Mouse (Mus musculus) layer of hippocampus, adult 2 months (tissue): ENCODE measurements around the gene Ppil6. TPM values are rescaled to one million over a fixed set of nuclear protein-coding genes. Genes with fewer than 3 reads are reported as not detected.

Experiments
- DNase-seq, 2 experiments: peaks; one replicate each; pipeline ENCODE4 v3.0.0; 2022; ENCODE audit warnings: low spot score in 2 of 2
- H3K27ac ChIP-seq: fragments of 200-600 bp; 2 replicates; pipeline ENCODE4 v1.8.1; 2022
- H3K4me3 ChIP-seq: fragments of 200-600 bp; 2 replicates; pipeline ENCODE4 v1.8.1; 2022; ENCODE audit warnings: mild to moderate bottlenecking
- CTCF ChIP-seq: fragments of 200-600 bp; conservative IDR thresholded peaks from 2 replicates; pipeline ENCODE4 v1.8.1; 2022; ENCODE audit warnings: antibody characterized with exemption, mild to moderate bottlenecking, moderate library complexity
- long read RNA-seq, 2 experiments: library from polyadenylated mRNA; stranded (forward); transcript quantifications; one replicate each; pipeline ENCODE4 v2.0.0; 2021; ENCODE audit warnings: borderline mapping rate in 2 of 2
- total RNA-seq, 2 experiments: library from RNA; stranded (reverse); gene quantifications; 2 replicates each; pipeline ENCODE4 v1.2.3; 2021

Ppil6 gene
- 1 to 10 TPM; 7.8 to 9.7 TPM for total RNA-seq
- long read RNA-seq, experiment 1, partial matches to known transcripts = 2 of 4 reads
- long read RNA-seq, experiment 1, other reads (novel, unspliced or antisense) = 2 of 4 reads
- long read RNA-seq, experiment 2, partial matches to known transcripts = 1 of 5 reads
- long read RNA-seq, experiment 2, other reads (novel, unspliced or antisense) = 3 of 5 reads

DNA sequence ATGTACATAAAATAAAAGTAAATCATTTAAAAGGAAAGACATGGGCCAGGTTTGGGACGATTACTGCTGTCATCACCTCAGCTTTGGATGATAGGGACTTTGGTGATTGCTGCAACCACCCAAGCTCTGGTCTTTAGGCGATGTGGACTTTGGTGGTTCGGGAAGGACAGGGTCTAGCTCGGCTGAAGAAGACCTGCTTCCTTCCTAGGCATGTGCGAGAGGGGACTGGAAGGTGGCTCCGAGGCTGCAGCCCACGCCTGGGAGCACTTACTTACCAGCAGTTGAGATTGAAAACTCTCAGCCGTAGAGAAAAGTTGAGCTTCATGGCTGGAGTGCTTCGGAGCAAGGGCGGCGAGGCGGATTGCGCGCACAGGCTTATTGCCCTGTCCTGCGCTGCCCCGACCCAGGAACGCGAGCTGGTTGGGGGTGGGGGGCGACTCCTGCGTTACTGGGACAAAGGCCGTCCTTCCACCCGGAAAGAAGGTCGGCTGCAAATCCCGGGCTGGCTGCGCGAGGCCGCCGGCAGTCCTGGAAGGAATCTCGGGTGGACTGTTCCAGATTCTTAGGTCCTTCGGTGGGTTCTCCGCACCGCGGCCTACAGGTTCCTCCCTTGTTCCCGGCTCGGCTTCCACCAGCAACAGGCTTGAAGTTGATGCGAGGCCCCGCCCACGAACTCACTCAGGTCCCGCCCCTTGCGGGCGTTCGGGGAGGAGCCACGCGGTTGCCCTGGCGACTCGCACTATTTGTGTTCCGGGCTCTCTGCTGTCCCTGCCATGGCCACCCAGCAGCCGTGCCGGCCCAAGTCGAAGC lies at the start of gene Ppil6, which contains the start of gene Smpd2:
TSS of gene Ppil6 (plus strand) at position 732 of the 810 bp plus-strand sequence.
TSS of gene Smpd2 (minus strand) at position 662 of the 810 bp plus-strand sequence.
- peak; percentile 93 for DNase-seq
- peak within 1 kb of the TSS; percentile 89 for H3K27ac ChIP-seq
- peak within 1 kb of the TSS; percentile 95 for H3K4me3 ChIP-seq
- TF ChIP-seq CTCF = peak; percentile 41

- no peak for DNase-seq
- Histone ChIP-seq H3K4me3 (no peak overlapping the region), H3K27ac (no peak overlapping the region)
- no peak for TF ChIP-seq CTCF
Observed at GRCm38 (mm10) chr10:41448216-41448615, 42.0 kb upstream of the Ppil6 start.

GRCm38 (mm10) chr10:41449684-41450083 lies 40.6 kb upstream of the Ppil6 start:
- Histone ChIP-seq H3K4me3 (peak overlapping the region; percentile 84), H3K27ac (peak overlapping the region; percentile 93)
- peak; percentile 21 to 30 for DNase-seq
- TF ChIP-seq CTCF = no peak

DNA sequence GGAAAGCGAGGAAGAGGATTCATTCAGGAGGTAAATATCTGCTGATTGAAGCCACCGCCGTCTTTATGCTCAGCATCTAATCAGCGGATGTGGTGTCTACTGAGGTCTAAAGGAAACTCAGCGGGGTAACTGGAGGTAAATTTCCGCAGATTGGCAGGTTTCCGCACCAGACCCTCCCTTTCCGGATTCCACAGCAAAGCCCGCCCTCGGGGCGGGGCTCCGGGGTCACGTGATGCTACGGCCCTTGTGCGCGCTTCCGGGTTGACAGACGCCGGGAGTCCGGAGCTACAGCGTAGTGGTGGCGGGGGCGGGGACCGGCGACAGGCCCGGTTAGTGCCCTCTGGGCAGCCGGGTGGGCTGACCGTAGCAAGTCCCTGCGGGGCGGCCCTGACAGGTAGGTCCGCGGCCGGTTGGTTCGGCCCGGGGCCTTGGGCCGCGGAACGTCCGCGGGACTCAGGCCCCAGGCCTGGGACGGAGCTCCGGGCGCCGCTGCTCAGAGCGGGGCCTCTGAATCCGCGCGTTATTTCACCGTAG lies 40.0 kb upstream of the Ppil6 start, which contains the start of gene Zbtb24:
TSS of gene Zbtb24 (plus strand) at position 247 of the 534 bp plus-strand sequence.
- no peak for TF ChIP-seq CTCF
- peak within 1 kb of the TSS; percentile 93 for H3K27ac ChIP-seq
- DNase-seq = peak; percentile 94 to 95

DNA sequence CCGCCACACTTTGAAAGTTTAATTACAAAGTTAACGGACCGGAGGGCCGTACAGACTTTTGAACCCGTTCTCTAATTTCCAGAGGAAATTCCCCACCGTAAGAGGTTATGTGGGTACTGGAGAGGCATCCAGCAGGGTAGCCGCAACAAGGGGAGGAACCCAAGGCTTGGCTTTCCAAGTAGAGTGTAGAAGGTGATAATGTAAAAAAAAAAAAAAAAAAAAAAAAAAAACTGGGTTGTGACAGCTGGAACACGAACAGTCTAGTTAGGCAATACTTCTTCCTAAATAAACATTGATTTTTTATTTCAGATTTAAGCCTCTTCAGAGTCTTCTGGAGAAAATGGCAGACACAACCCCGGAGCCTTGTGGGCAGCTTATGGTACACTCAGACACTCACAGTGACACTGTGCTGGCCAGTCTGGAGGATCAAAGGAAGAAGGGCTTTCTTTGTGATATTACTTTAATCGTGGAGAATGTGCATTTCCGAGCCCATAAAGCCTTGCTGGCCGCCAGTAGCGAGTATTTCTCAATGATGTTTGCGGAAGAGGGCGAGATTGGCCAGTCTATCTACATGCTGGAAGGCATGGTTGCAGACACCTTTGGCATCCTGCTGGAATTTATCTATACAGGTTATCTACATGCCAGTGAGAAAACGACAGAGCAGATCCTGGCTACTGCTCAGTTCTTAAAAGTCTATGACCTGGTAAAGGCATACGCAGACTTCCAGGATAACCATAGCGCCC lies 39.3 kb upstream of the Ppil6 start:
- no peak for DNase-seq
- Histone ChIP-seq H3K27ac (peak overlapping the region; percentile 93), H3K4me3 (peak overlapping the region; percentile 84)
- no peak for TF ChIP-seq CTCF

More for the DNA sequence above, 40.0 kb upstream of the Ppil6 start, which contains the start of gene Zbtb24:
- peak within 1 kb of the TSS; percentile 84 for H3K4me3 ChIP-seq

DNA sequence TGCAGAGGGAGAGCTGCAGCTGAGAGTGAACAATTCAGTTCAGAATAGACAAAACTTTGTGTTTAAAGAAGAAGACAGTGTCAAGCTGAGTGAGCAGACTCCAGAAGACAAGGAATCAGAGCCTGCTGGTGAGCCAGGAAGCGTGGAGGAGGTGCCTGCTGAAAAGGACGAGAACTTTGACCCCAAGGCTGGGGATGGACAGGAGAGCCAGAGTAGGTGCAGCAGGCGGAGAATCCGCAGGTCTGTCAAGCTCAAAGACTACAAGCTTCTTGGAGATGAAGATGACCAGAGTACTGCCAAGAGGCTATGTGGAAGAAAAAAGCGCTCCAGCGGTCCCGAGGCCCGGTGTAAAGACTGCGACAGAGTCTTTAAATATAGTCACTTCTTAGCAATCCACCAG lies 38.6 kb upstream of the Ppil6 start:
- Histone ChIP-seq H3K4me3 (no peak overlapping the region), H3K27ac (no peak overlapping the region)
- no peak for TF ChIP-seq CTCF
- no peak for DNase-seq

DNA sequence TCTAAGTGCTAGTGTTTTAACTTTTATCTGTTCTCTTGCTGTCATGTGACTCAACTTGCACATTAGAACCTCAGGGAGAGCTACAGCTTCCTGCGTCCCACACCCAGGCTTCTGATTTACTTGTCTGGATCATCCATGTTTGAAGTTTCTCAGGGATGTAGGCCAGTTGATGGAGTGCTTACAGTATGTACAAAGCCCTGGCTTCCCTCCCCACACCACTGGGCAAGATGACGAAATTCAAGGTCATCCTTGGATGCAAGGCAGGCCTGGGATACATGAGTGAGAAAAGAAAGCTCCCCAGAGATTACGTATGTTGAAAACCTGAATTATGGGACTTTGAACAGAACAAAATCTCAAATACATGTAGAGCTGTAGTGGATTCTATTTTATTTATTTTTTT lies 37.4 kb upstream of the Ppil6 start:
- no peak for DNase-seq

DNA sequence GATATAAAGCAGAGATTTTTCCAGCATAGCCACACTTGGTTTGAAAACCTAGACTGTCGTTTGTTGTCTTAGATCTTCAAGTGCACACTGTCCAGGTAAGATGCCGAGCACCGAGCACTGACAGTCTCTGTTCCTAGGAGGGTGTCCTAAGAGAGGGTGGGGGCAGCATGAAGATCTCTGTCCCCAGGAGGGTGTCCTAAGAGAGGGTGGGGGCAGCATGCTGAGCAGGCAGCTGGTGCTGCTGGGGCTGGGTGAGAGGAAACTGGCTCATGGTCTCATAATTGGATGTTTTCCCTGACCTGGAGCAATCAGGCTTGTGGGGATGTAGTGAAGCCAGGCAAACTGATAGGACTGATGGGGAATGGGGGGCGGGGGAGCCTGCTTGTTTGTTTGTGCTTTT lies 30.2 kb upstream of the Ppil6 start:
- Histone ChIP-seq H3K27ac (no peak overlapping the region), H3K4me3 (no peak overlapping the region)
- DNase-seq = no peak
- TF ChIP-seq CTCF = no peak

More for the DNA sequence above, 37.4 kb upstream of the Ppil6 start:
- no peak for TF ChIP-seq CTCF
- Histone ChIP-seq H3K4me3 (no peak overlapping the region), H3K27ac (no peak overlapping the region)

GRCm38 (mm10) chr10:41460501-41460900 lies 29.7 kb upstream of the Ppil6 start:
- DNase-seq = no peak
- no peak for TF ChIP-seq CTCF
- Histone ChIP-seq H3K27ac (no peak overlapping the region), H3K4me3 (no peak overlapping the region)

DNA sequence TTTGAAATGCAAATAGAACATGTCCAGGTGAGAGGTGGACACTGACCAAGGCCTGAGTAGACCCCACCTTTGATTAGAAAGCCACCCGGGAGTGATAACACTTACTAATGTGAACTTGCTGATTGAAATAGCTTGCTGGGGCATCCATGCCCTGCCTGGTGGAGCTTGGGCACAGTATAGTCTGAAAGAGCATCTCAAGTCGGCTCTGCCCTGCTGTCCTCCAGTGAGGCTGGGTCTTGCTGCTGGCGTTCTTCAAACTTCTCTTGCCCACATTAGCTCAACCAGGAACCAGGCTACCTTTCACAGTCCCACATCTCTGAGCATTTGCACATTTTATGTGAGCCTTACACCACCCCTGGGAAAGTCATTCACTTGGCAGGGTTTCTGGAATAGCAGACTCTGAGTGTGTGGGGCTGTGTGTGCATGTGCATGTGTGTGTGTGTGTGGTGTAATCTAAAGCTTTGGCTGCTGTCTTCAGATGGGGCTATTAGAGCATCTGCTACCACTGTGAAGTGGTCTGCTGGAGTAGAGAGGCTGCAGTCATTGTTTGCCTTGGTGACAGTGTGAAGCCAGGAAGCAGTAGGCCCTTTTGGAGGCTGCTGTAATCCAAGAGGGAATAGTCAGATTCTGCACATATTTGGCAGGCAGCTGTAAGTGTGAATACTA lies 29.0 kb upstream of the Ppil6 start:
- Histone ChIP-seq H3K4me3 (no peak overlapping the region), H3K27ac (no peak overlapping the region)
- TF ChIP-seq CTCF = no peak
- DNase-seq = no peak

DNA sequence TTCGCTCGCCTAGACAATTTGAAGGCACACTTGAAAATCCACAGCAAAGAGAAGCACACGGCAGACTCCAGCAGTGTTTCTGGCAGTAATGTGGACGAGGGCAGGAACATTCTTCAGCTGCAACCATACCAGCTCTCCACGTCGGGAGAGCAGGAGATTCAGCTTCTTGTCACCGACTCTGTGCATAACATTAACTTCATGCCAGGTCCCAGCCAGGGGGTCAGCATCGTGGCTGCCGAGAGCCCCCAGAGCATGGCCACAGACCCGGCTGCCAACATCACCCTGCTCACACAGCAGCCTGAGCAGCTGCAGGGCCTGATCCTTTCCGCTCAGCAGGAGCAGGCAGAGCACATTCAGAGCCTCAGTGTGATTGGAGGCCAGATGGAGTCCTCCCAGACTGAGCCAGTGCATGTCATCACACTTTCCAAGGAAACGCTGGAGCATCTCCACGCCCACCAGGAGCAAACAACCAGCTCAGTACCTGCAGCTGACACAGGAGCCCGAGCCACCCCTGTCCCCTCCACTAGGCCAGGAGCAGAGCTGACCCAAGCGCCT lies 25.8 kb upstream of the Ppil6 start:
- no peak for TF ChIP-seq CTCF
- no peak overlapping the region for H3K4me3 ChIP-seq
- no peak overlapping the region; the same call in 1 of the 2 replicates for H3K27ac ChIP-seq
- DNase-seq = no peak

DNA sequence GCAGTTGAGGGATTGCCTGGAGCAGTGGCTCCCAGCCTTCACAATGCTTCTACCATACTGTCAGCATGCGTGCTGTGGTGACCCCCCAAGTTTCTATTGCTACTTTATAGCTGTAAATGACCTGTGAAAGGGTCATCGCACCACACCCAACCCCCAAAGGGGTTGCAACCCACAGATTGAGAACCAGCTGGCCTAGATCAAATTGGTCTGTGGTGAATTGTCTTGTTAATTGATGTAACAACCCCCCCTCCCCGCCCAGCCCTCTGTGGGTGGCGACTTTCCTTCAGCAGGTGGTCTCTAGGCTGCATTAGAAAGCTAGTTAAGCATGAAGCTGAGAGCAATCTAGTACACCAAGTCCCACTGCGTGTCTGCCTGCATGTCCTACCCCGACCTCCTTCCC lies 22.9 kb upstream of the Ppil6 start:
- H3K4me3 ChIP-seq = no peak overlapping the region
- no peak for DNase-seq
- H3K27ac ChIP-seq = no peak overlapping the region
- TF ChIP-seq CTCF = no peak
